ENCODE assay signal across 8 mouse cellular contexts in genomic region chr6:133104922-133105859, GRCm38 (mm10). TPM values are rescaled to one million over a fixed set of nuclear protein-coding genes. Genes with fewer than 3 reads are reported as not detected.
DNase-seq lines count a peak whose midpoint lies in the region; ATAC-seq lines count a peak whose summit lies in the region.

No protein-coding gene starts in this region.

- DNase-seq in CD4-positive, CD25-positive, alpha-beta regulatory T cell, adult 2 months (ENCODE audit: low read depth, low spot score): peak; percentile 87
- DNase-seq in fat pad, adult 2 months (ENCODE audit: extremely low read depth, low read depth, low spot score): peak; percentile 26
- DNase-seq in kidney, postnatal 10 days: peak; percentile 96
- peak; percentile 61 to 74 for DNase-seq in natural killer cell, adult 2 months (ENCODE audit: low spot score in 2 of 2)

- H3K4me1 ChIP-seq in brown adipose tissue, adult 24 weeks (ENCODE audit: control insufficient read depth, insufficient read depth, insufficient read length, low read length): no peaks in the 10 kb centered on the region; the same call in 1 of the 2 replicates
- H3K4me1 ChIP-seq in heart, embryonic 13.5 days: peaks cover 7% of the 10 kb centered on the region
- no peaks in the 10 kb centered on the region for H3K4me1 ChIP-seq in liver, embryonic 12.5 days
- no peaks in the 10 kb centered on the region for H3K4me1 ChIP-seq in stomach, embryonic 15.5 days

- peak overlapping the region; percentile 88 for H3K4me3 ChIP-seq in brown adipose tissue, adult 24 weeks (ENCODE audit: insufficient read depth, low read depth, low read length)
- peak overlapping the region; percentile 84 for H3K4me3 ChIP-seq in heart, embryonic 13.5 days
- peak overlapping the region; percentile 78 for H3K4me3 ChIP-seq in liver, embryonic 12.5 days
- H3K4me3 ChIP-seq in stomach, embryonic 15.5 days (replicated peaks): peak overlapping the region; percentile 83

- H3K9me3 ChIP-seq in heart, embryonic 13.5 days: no peaks in the 10 kb centered on the region
- H3K9me3 ChIP-seq in liver, embryonic 12.5 days (replicated peaks): no peaks in the 10 kb centered on the region
- no peaks in the 10 kb centered on the region for H3K9me3 ChIP-seq in stomach, embryonic 15.5 days

- peaks cover 24% of the 10 kb centered on the region for H3K36me3 ChIP-seq in heart, embryonic 13.5 days
- peaks cover 12% of the 10 kb centered on the region for H3K36me3 ChIP-seq in liver, embryonic 12.5 days
- H3K36me3 ChIP-seq in stomach, embryonic 15.5 days: no peaks in the 10 kb centered on the region

- H3K4me2 ChIP-seq in heart, embryonic 13.5 days: peak overlapping the region; percentile 78
- H3K4me2 ChIP-seq in liver, embryonic 12.5 days: peak overlapping the region; percentile 76
- H3K4me2 ChIP-seq in stomach, embryonic 15.5 days: peak overlapping the region; percentile 64

- peak overlapping the region; percentile 96 for H3K27ac ChIP-seq in brown adipose tissue, adult 24 weeks (replicated peaks; ENCODE audit: low read depth, low read length)
- peak overlapping the region; percentile 98 for H3K27ac ChIP-seq in heart, embryonic 13.5 days (replicated peaks)
- H3K27ac ChIP-seq in liver, embryonic 12.5 days: peak overlapping the region; percentile 88
- H3K27ac ChIP-seq in stomach, embryonic 15.5 days: peak overlapping the region; percentile 97

- peak; percentile 87 for ATAC-seq in heart, embryonic 13.5 days (ENCODE audit: extremely low read depth, insufficient number of reproducible peaks, low FRiP score, low TSS enrichment)
- peak; percentile 96 for ATAC-seq in liver, embryonic 12.5 days
- peak; percentile 98 for ATAC-seq in stomach, embryonic 15.5 days (ENCODE audit: insufficient read depth, low FRiP score, low read depth)

- peak overlapping the region; percentile 97 for H3K9ac ChIP-seq in heart, embryonic 13.5 days
- peak overlapping the region; percentile 84 for H3K9ac ChIP-seq in liver, embryonic 12.5 days
- peak overlapping the region; percentile 85 for H3K9ac ChIP-seq in stomach, embryonic 15.5 days

- H3K27me3 ChIP-seq in heart, embryonic 13.5 days (replicated peaks): no peaks in the 10 kb centered on the region
- no peaks in the 10 kb centered on the region for H3K27me3 ChIP-seq in liver, embryonic 12.5 days (replicated peaks)
- no peaks in the 10 kb centered on the region for H3K27me3 ChIP-seq in stomach, embryonic 15.5 days (replicated peaks)

- 3% methylated on average over 62 of the region's 62 CpGs for WGBS in heart, embryonic 13.5 days
- under 1% methylated on average over 62 of the region's 62 CpGs for WGBS in liver, embryonic 12.5 days (ENCODE audit: insufficient replicate concordance)
- WGBS in stomach, embryonic 15.5 days: under 1% methylated on average over 49 of the region's 62 CpGs

RNA-seq across cellular contexts. Expression of gene Smim10l1, which starts 0.5 kb away (rescaled TPM):
- 170 and 207 TPM in 2 replicates for polyA plus RNA-seq in brown adipose tissue, adult 24 weeks (2012; ENCODE audit: insufficient read depth, insufficient read length, missing spikeins)
- polyA plus RNA-seq in heart, embryonic 13.5 days (2015; fragmentation: Nextera tagmentation; extraction: Ambion mirVana): 63.7 and 69.6 TPM in 2 replicates
- polyA plus RNA-seq in liver, embryonic 12.5 days (2016; fragmentation: Nextera tagmentation; extraction: Ambion mirVana): 34.3 and 35.3 TPM in 2 replicates
- 87.3 and 88.4 TPM in 2 replicates for polyA plus RNA-seq in stomach, embryonic 15.5 days (2015; fragmentation: Nextera tagmentation; extraction: Ambion mirVana)

RNA-seq across cellular contexts. Expression of gene Tas2r140, which starts 49.6 kb away (rescaled TPM):
- not detected in 2 replicates for polyA plus RNA-seq in brown adipose tissue, adult 24 weeks (2012; ENCODE audit: insufficient read depth, insufficient read length, missing spikeins)
- not detected in 2 replicates for polyA plus RNA-seq in heart, embryonic 13.5 days (2015; fragmentation: Nextera tagmentation; extraction: Ambion mirVana)
- not detected in 2 replicates for polyA plus RNA-seq in liver, embryonic 12.5 days (2016; fragmentation: Nextera tagmentation; extraction: Ambion mirVana)
- not detected in 2 replicates for polyA plus RNA-seq in stomach, embryonic 15.5 days (2015; fragmentation: Nextera tagmentation; extraction: Ambion mirVana)

Comparison
In these comparisons a context has a peak if more than half of its experiments do, and no peak if none do; other contexts are left out.
1. Peak in every context shown above with its lines: DNase-seq, ATAC-seq, H3K4me3 ChIP-seq and H3K27ac ChIP-seq.
2. DNase-seq: peak in every context shown above with its lines; median percentile 96 in kidney, postnatal 10 days; 87 in CD4-positive, CD25-positive, alpha-beta regulatory T cell, adult 2 months; 68 in natural killer cell, adult 2 months; 26 in fat pad, adult 2 months.